ENCODE assay signal across 15 mouse cellular contexts in the genomic region with DNA sequence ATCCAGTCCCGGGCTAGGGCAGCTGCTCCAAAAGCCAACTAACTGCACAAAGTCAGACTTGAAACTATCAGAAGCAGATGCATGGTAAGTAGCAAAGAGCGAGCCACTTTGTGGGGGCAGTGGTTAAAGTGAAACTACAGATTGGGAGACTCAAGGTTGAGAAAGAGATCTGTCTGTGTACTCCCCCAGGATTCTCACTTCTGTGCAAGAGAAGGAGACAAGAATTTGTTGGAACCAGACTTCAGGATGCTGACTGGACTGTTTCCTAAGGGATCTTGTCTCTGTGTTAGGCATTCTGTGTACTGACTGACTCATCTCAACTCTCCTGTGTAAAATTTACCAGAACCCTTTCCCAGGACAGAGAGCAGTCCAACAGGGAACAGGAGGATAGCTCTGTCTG.
"Had no signal": no experiment of that assay in that cellular context is flagged by ENCODE, and none has a peak within 500 bp of the region (broad histone marks: within the 10 kb centered on the region; RNA-seq: fewer than 3 reads in every experiment).

No protein-coding gene starts in this region.

- H3K4me1 ChIP-seq: limb, embryonic 15.5 days; liver, embryonic 12.5 days; neural tube, embryonic 15.5 days; stomach, embryonic 15.5 days had no signal

- H3K4me2 ChIP-seq: limb, embryonic 15.5 days; liver, embryonic 12.5 days; lung, embryonic 14.5 days; neural tube, embryonic 15.5 days; stomach, embryonic 15.5 days had no signal

- H3K9ac ChIP-seq: limb, embryonic 15.5 days; liver, embryonic 12.5 days; lung, embryonic 14.5 days; neural tube, embryonic 15.5 days; stomach, embryonic 15.5 days had no signal

- DNase-seq: kidney, adult 8-10 months; kidney, postnatal 36 days; layer of hippocampus, adult 9-11 months; layer of hippocampus, postnatal 36 days; lung, embryonic 14.5 days; lung, postnatal 14 days; midbrain, embryonic 14.5 days; thymus, adult 2 months; thymus, postnatal 36 days had no signal

- H3K9me3 ChIP-seq: limb, embryonic 15.5 days; liver, embryonic 12.5 days; neural tube, embryonic 15.5 days; stomach, embryonic 15.5 days had no signal

- H3K27ac ChIP-seq: kidney, postnatal 0 days; limb, embryonic 15.5 days; liver, embryonic 12.5 days; neural tube, embryonic 15.5 days; stomach, embryonic 15.5 days had no signal

- H3K36me3 ChIP-seq: limb, embryonic 15.5 days; liver, embryonic 12.5 days; neural tube, embryonic 15.5 days; stomach, embryonic 15.5 days had no signal

- H3K27me3 ChIP-seq: limb, embryonic 15.5 days; liver, embryonic 12.5 days; neural tube, embryonic 15.5 days; stomach, embryonic 15.5 days had no signal

- ATAC-seq: liver, embryonic 12.5 days had no signal

- H3K4me3 ChIP-seq: limb, embryonic 15.5 days; liver, embryonic 12.5 days; myocyte; neural tube, embryonic 15.5 days; stomach, embryonic 15.5 days had no signal
